Mouse (Mus musculus) left cerebral cortex, postnatal 4 days (tissue): ENCODE measurements around the gene Homer2. TPM values are rescaled to one million over a fixed set of nuclear protein-coding genes. Genes with fewer than 3 reads are reported as not detected.

Experiments
- DNase-seq: peaks from one replicate; pipeline ENCODE4 v3.0.0-alpha.2; 2022
- intact Hi-C: fragments of 180-260 bp; cut with DNase I; formaldehyde crosslinking; loops from one replicate; pipeline ENCODE4 v1.15.1; 2025
- total RNA-seq, 2 experiments: library from RNA; stranded (reverse); gene quantifications; 2 replicates each; pipeline ENCODE4 v1.2.3; 2021

Gene Homer2
- total RNA-seq, 2 experiments from 2014 or later: 51.8 to 54.3 TPM

DNA sequence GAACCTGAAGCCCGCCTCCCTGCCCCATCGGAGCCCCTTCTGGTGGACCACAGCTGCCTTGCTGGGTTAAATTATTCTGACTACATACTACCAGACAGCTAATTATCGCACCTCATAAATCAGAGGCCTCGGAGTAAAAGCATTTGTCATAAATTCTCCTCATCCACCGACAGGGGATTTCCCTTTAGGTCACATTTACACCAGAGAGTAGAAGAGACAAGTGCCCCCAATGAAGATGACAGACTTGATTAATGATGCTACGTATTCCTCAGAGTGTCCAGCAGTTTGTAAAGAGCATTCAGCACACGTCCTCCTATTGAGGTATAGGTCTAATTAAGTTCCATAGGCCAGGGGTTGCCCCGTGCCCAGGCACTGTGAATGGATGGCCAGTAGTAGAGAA lies 50.7 kb downstream of the Homer2 start:
- intact Hi-C loops: no loop called here

GRCm38 (mm10) chr7:81654946-81655718 lies 52.2 kb downstream of the Homer2 start:
- peak; percentile 96 for DNase-seq
- intact Hi-C loops: no loop called here

More for the DNA sequence above, 50.7 kb downstream of the Homer2 start:
- peak; percentile 30 for DNase-seq

GRCm38 (mm10) chr7:81653988-81654387 lies 53.3 kb downstream of the Homer2 start:
- intact Hi-C loops: no loop called here
- DNase-seq: no peak

GRCm38 (mm10) chr7:81652296-81652695 lies 55.0 kb downstream of the Homer2 start:
- intact Hi-C loops: no loop called here
- DNase-seq: no peak

DNA sequence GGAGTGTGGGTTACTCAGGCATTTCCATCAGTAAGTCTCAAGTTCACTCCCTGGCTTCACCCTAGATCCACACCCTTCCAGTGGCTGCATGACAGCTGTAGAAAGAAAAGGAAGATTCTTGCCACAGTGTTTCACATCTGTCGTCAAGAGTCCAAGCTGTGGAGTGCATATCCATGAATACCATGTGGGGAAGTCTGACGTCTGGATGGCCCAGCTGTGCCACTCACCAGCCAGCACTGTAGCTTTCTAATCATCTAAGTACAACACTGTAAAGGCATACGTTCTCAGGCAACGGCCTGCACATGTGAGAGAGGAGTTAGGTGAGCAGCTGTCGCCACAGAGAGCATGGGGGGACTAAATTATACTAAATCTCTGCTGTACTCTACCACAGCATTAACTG lies 56.0 kb downstream of the Homer2 start:
- intact Hi-C loops: no loop called here
- no peak for DNase-seq

- intact Hi-C loops: no loop called here
- no peak for DNase-seq
Measured at GRCm38 (mm10) chr7:81649270-81649669, 58.1 kb downstream of the Homer2 start.

- intact Hi-C loops: no loop called here
- no peak for DNase-seq
Measured at GRCm38 (mm10) chr7:81647959-81648358, 59.4 kb downstream of the Homer2 start.

- intact Hi-C loops: no loop called here
- peak; percentile 47 for DNase-seq
Measured at GRCm38 (mm10) chr7:81644551-81645235, 62.6 kb downstream of the Homer2 start.

- intact Hi-C loops: no loop called here
Measured at GRCm38 (mm10) chr7:81641101-81641500, 66.2 kb downstream of the Homer2 start.

GRCm38 (mm10) chr7:81632586-81632985 lies 74.7 kb downstream of the Homer2 start:
- no peak for DNase-seq
- intact Hi-C loops: no loop called here

More at GRCm38 (mm10) chr7:81641101-81641500, 66.2 kb downstream of the Homer2 start:
- DNase-seq: peak; percentile 33

DNA sequence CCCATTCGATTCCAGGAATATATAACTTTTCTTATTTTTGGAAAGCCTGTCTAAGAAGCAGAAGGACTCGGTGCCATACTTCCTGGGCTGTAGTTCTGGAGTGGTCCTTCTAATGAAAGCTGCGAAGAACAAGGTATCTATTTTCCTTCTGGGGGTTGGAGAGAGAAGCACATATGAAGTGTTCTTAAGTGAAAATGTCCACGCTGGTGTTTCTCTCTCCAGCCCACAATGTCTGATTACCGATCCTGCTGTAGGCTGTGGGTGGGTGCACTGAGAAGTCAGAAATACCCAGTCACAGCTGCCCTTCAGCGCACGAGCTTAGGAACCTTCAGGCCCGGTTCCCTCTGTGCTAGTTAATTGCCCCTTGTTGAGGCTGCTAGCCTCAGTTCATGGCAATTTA lies 76.1 kb downstream of the Homer2 start:
- no peak for DNase-seq
- intact Hi-C loops: no loop called here

DNA sequence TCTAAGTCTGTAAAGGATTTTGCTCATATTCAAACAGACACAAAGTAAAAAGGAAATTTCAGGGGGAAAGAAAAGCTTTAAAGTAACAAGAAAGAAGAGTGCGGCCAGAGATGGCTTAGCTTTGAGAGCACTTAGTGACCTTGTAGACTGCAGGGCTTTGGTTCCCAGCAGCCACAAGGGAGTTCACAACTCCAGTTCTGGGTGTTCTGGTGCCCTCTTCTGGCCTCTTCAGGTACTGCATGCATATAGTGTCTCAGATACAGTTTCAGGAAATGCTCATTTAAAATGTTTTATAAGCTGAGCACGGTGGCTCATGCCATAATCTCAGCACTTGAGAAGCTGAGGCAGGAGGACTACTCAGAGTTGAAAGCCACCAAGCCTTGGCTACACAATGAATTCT lies 80.9 kb downstream of the Homer2 start:
- intact Hi-C loops: no loop called here
- no peak for DNase-seq

DNA sequence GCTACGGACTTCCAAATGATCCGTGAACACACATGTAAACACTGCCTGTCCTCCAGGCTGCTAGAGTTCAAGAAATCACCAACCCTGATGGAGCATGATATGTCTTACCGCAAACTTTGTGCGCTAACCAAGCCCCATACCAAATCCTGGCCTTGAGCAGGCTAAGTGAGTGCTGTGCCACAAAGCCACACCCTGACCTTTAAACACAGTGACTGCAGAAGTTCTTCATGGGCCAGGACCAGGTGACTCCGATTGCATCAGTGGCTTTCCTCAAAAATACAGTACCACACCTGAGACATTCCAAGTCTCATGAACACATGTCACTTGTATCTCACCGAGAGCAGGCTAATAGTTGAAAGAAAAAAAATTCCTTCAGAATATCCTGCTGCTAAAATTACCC lies 83.6 kb downstream of the Homer2 start:
- no peak for DNase-seq
- intact Hi-C loops: no loop called here

GRCm38 (mm10) chr7:81622793-81623192 lies 84.5 kb downstream of the Homer2 start:
- intact Hi-C loops: no loop called here
- no peak for DNase-seq

- no peak for DNase-seq
- intact Hi-C loops: no loop called here
Measured at GRCm38 (mm10) chr7:81615031-81615430, 92.3 kb downstream of the Homer2 start.

DNA sequence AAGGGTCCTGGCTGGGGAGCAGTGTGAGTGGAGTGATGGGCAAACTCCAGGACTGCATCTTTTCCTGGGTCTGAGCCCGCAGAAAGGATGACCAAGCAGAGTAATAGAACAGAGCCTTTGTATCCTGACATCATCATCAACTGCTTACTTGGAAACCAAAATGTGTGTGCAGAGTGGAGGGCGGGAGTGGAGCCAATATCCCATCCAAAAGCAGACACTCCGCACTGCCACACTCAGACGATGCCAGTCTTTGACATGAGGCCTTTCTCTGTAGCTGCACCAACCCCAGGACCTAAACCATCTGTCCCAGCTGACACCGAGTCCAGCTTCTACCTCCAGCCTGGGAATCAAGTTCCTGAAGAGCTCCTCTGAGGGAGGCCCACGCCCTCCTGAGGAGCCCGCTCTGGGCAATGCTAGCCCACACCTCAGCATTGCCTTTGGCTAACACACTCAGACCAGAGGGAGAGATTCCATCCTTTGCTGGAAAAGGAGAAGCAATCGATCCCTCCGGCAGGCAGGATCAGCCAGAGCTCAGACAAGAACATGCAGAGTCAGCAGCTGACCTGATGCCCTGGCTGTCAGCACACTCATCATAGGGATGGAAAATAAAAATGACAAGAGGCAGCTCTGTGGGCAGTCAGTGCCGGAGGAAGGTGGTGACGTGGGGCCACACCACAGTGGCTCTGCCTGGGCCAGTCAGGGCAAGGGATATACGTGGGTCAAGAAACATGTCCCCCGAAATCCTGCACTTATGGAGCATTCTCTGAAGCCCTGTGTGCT lies 94.3 kb downstream of the Homer2 start:
- intact Hi-C loops: no loop called here

DNA sequence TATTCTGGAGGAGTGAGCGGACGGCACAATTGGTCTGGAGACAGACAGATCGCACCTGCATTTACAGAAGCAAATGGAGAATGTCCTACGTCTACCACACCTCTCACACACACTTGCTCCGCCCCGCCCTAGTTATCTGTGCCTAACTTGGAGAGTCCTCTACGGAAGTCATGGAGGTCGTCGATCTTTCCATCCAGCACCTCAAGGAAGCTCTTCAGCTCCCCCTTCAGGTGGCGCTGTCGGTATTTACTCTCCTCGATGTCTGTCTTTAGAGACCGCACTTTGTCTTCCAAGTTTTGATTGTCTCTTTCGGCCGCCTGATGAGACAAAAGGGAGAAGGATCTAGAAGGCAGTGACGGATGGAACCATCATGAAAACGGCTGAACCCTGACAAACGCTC lies 97.2 kb downstream of the Homer2 start:
- DNase-seq: peak; percentile 34
- intact Hi-C loops: no loop called here

More for the DNA sequence above, 94.3 kb downstream of the Homer2 start:
- no peak for DNase-seq

- intact Hi-C loops: no loop called here
- peak; percentile 29 for DNase-seq
Measured at GRCm38 (mm10) chr7:81606452-81606851, 100.9 kb downstream of the Homer2 start.

DNA sequence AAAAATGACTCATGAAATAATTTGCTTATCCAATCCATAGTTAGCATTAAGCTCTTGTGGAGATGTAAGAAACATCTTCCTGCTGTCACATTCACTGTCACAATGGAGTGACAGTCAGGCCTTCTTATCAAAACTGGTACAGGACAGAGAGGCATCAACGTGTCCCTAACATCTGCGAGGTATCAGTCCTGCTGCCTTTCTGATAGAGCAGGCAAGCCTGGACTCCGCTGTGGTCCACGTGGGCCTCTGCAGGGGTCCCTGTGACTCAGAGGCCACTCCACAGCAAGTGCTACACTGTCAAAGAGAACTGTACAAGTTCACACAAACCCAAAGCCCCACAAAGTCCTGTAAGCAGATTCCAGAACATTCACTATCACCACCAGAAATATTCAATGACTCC lies 101.8 kb downstream of the Homer2 start:
- DNase-seq: no peak
- intact Hi-C loops: no loop called here

- intact Hi-C loops: no loop called here
- DNase-seq: no peak
Measured at GRCm38 (mm10) chr7:81604991-81605390, 102.3 kb downstream of the Homer2 start.
